Mouse (Mus musculus) E14TG2a.4 (cell line): ENCODE data around the gene Actn3.

Source experiments
- CTCF ChIP-seq: conservative IDR thresholded peaks from 2 replicates; pipeline ENCODE4 v1.5.1; 2014; ENCODE audit warnings: low read length
- NANOG ChIP-seq: IDR thresholded peaks from 2 replicates; pipeline ENCODE4 v1.6.1; 2014; ENCODE audit warnings: borderline replicate concordance, low read length, mixed read lengths

- no peak for TF ChIP-seq NANOG
- TF ChIP-seq CTCF, result no peak
Observed at GRCm38 (mm10) chr19:4863048-4863447, 14.7 kb downstream of the Actn3 start.
